8 mouse cellular contexts compared by ENCODE assay signal in genomic region chr2:27473911-27474310, GRCm38 (mm10). TPM values are rescaled to one million over a fixed set of nuclear protein-coding genes. Genes with fewer than 3 reads are reported as not detected.
DNase-seq lines count a peak whose midpoint lies in the region; ATAC-seq and TF ChIP-seq lines count a peak whose summit lies in the region.

No protein-coding gene starts in this region.

- H3K4me3 ChIP-seq in kidney, postnatal 0 days (replicated peaks; ENCODE audit: low read depth, low read length), result peak overlapping the region; percentile 96
- peak overlapping the region; percentile 99 for H3K4me3 ChIP-seq in embryonic facial prominence, embryonic 10.5 days
- peak overlapping the region; percentile 96 for H3K4me3 ChIP-seq in hindbrain, embryonic 14.5 days (replicated peaks; ENCODE audit: low read length)
- peak overlapping the region; percentile 99 for H3K4me3 ChIP-seq in midbrain, embryonic 16.5 days (ENCODE audit: low read depth, low read length)

- no peaks in the 10 kb centered on the region for H3K27me3 ChIP-seq in kidney, postnatal 0 days (ENCODE audit: insufficient read depth, low read length)
- no peaks in the 10 kb centered on the region for H3K27me3 ChIP-seq in embryonic facial prominence, embryonic 10.5 days (replicated peaks; ENCODE audit: low read depth, poor library complexity, severe bottlenecking)
- H3K27me3 ChIP-seq in hindbrain, embryonic 14.5 days (ENCODE audit: control insufficient read depth, insufficient read depth, low read length), result no peaks in the 10 kb centered on the region
- H3K27me3 ChIP-seq in midbrain, embryonic 16.5 days (ENCODE audit: control insufficient read depth, insufficient read depth, low read depth, low read length), result no peaks in the 10 kb centered on the region

- no peaks in the 10 kb centered on the region for H3K36me3 ChIP-seq in kidney, postnatal 0 days (ENCODE audit: insufficient read depth, low read length)
- H3K36me3 ChIP-seq in embryonic facial prominence, embryonic 10.5 days (replicated peaks), result peaks cover 47% of the 10 kb centered on the region
- no peaks in the 10 kb centered on the region for H3K36me3 ChIP-seq in hindbrain, embryonic 14.5 days (replicated peaks; ENCODE audit: control insufficient read depth, insufficient read depth)
- no peaks in the 10 kb centered on the region for H3K36me3 ChIP-seq in midbrain, embryonic 16.5 days (ENCODE audit: control insufficient read depth, insufficient read depth, low read length)

- peaks cover 30% of the 10 kb centered on the region for H3K4me1 ChIP-seq in kidney, postnatal 0 days (replicated peaks; ENCODE audit: insufficient read depth, low read length)
- peaks cover 64% of the 10 kb centered on the region for H3K4me1 ChIP-seq in embryonic facial prominence, embryonic 10.5 days
- H3K4me1 ChIP-seq in hindbrain, embryonic 14.5 days (replicated peaks; ENCODE audit: control insufficient read depth, insufficient read depth, low read length), result peaks cover 37% of the 10 kb centered on the region
- H3K4me1 ChIP-seq in midbrain, embryonic 16.5 days (ENCODE audit: control insufficient read depth, insufficient read depth, low read length), result peaks cover 43% of the 10 kb centered on the region

- peak overlapping the region; percentile 98; the same call in 1 of the 2 replicates for H3K27ac ChIP-seq in kidney, postnatal 0 days
- H3K27ac ChIP-seq in embryonic facial prominence, embryonic 10.5 days (replicated peaks), result peak overlapping the region; percentile 98
- no peak overlapping the region for H3K27ac ChIP-seq in hindbrain, embryonic 14.5 days
- H3K27ac ChIP-seq in midbrain, embryonic 16.5 days (ENCODE audit: low read length), result no peak overlapping the region

- H3K9ac ChIP-seq in kidney, postnatal 0 days (ENCODE audit: low read depth, low read length), result peak overlapping the region; percentile 93
- peak overlapping the region; percentile 97 for H3K9ac ChIP-seq in hindbrain, embryonic 14.5 days
- peak overlapping the region; percentile 95 for H3K9ac ChIP-seq in midbrain, embryonic 16.5 days (ENCODE audit: low read depth, low read length)

- 9% methylated on average over 4 of the region's 4 CpGs for WGBS in kidney, postnatal 0 days
- WGBS in embryonic facial prominence, embryonic 10.5 days, result 35% methylated on average over 4 of the region's 4 CpGs
- 39% methylated on average over 4 of the region's 4 CpGs for WGBS in hindbrain, embryonic 14.5 days
- 42% methylated on average over 4 of the region's 4 CpGs for WGBS in midbrain, embryonic 16.5 days

- TF ChIP-seq CTCF in kidney, postnatal 0 days (IDR thresholded peaks at IDR 0.05; ENCODE audit: low read depth), result no peak

- peak overlapping the region; percentile 72 for H3K4me2 ChIP-seq in kidney, postnatal 0 days (ENCODE audit: low read length)
- H3K4me2 ChIP-seq in hindbrain, embryonic 14.5 days (replicated peaks), result peak overlapping the region; percentile 95
- peak overlapping the region; percentile 99 for H3K4me2 ChIP-seq in midbrain, embryonic 16.5 days (ENCODE audit: low read length)

- ATAC-seq in kidney, postnatal 0 days (replicated peaks; ENCODE audit: low FRiP score, low read depth), result no peak
- ATAC-seq in hindbrain, embryonic 14.5 days (ENCODE audit: low FRiP score), result no peak
- no peak for ATAC-seq in midbrain, embryonic 16.5 days
- no peak for ATAC-seq in frontal cortex, adult (ENCODE audit: low TSS enrichment)

- DNase-seq in kidney, postnatal 0 days (ENCODE audit: low spot score), result no peak
- no peak for DNase-seq in kidney, adult 11 months
- DNase-seq in embryonic facial prominence, embryonic 10.5 days (ENCODE audit: low spot score), result no peak
- DNase-seq in hindbrain, embryonic 14.5 days (ENCODE audit: low spot score), result no peak
- no peak for DNase-seq in right cerebral cortex, adult 2 months (ENCODE audit: low spot score in 2 of 2)
- DNase-seq in right cerebral cortex, adult 18-20 months, result no peak

- no peaks in the 10 kb centered on the region for H3K9me3 ChIP-seq in kidney, postnatal 0 days (replicated peaks; ENCODE audit: low read length)
- H3K9me3 ChIP-seq in embryonic facial prominence, embryonic 10.5 days, result no peaks in the 10 kb centered on the region
- H3K9me3 ChIP-seq in hindbrain, embryonic 14.5 days (ENCODE audit: control insufficient read depth, low read length), result no peaks in the 10 kb centered on the region
- no peaks in the 10 kb centered on the region for H3K9me3 ChIP-seq in midbrain, embryonic 16.5 days (replicated peaks; ENCODE audit: control insufficient read depth, low read length, poor library complexity, severe bottlenecking)

RNA-seq across cellular contexts. Expression of gene Brd3os, which starts 31.8 kb away (rescaled TPM):
- 10.2 TPM in 2 replicates for polyA plus RNA-seq in kidney, postnatal 0 days (2015; fragmentation: Nextera tagmentation; extraction: Ambion mirVana)
- 8.8 and 8.9 TPM in 2 replicates for polyA plus RNA-seq in embryonic facial prominence, embryonic 10.5 days (2016; fragmentation: Nextera tagmentation; extraction: Ambion mirVana)
- polyA plus RNA-seq in hindbrain, embryonic 14.5 days (2014; fragmentation: Nextera tagmentation; extraction: Ambion mirVana), result 43.8 and 45.9 TPM in 2 replicates
- polyA plus RNA-seq in midbrain, embryonic 16.5 days (2015; fragmentation: Nextera tagmentation; extraction: Ambion mirVana), result 42.0 and 43.0 TPM in 2 replicates

RNA-seq across cellular contexts. Expression of gene Brd3, which starts 33.6 kb away (rescaled TPM):
- 85.4 and 91.4 TPM in 2 replicates for polyA plus RNA-seq in kidney, postnatal 0 days (2015; fragmentation: Nextera tagmentation; extraction: Ambion mirVana)
- 189 and 195 TPM in 2 replicates for polyA plus RNA-seq in embryonic facial prominence, embryonic 10.5 days (2016; fragmentation: Nextera tagmentation; extraction: Ambion mirVana)
- polyA plus RNA-seq in hindbrain, embryonic 14.5 days (2014; fragmentation: Nextera tagmentation; extraction: Ambion mirVana), result 132 and 134 TPM in 2 replicates
- polyA plus RNA-seq in midbrain, embryonic 16.5 days (2015; fragmentation: Nextera tagmentation; extraction: Ambion mirVana), result 141 and 142 TPM in 2 replicates

RNA-seq across cellular contexts. Expression of gene Wdr5, which starts 41.0 kb away (rescaled TPM):
- 43.0 and 46.6 TPM in 2 replicates for polyA plus RNA-seq in kidney, postnatal 0 days (2015; fragmentation: Nextera tagmentation; extraction: Ambion mirVana)
- 81.5 and 86.2 TPM in 2 replicates for polyA plus RNA-seq in embryonic facial prominence, embryonic 10.5 days (2016; fragmentation: Nextera tagmentation; extraction: Ambion mirVana)
- polyA plus RNA-seq in hindbrain, embryonic 14.5 days (2014; fragmentation: Nextera tagmentation; extraction: Ambion mirVana), result 39.1 and 42.1 TPM in 2 replicates
- 42.6 and 44.4 TPM in 2 replicates for polyA plus RNA-seq in midbrain, embryonic 16.5 days (2015; fragmentation: Nextera tagmentation; extraction: Ambion mirVana)

RNA-seq across cellular contexts. Expression of gene Vav2, which starts 47.1 kb away (rescaled TPM):
- 4.7 and 5.6 TPM in 2 replicates for polyA plus RNA-seq in kidney, postnatal 0 days (2015; fragmentation: Nextera tagmentation; extraction: Ambion mirVana)
- polyA plus RNA-seq in embryonic facial prominence, embryonic 10.5 days (2016; fragmentation: Nextera tagmentation; extraction: Ambion mirVana), result 10.3 and 11.3 TPM in 2 replicates
- 15.0 and 16.0 TPM in 2 replicates for polyA plus RNA-seq in hindbrain, embryonic 14.5 days (2014; fragmentation: Nextera tagmentation; extraction: Ambion mirVana)
- polyA plus RNA-seq in midbrain, embryonic 16.5 days (2015; fragmentation: Nextera tagmentation; extraction: Ambion mirVana), result 9.2 and 12.6 TPM in 2 replicates

Comparison
In these comparisons a context has a peak if more than half of its experiments do, and no peak if none do; other contexts are left out.
1. H3K27ac ChIP-seq: peak in kidney, postnatal 0 days (single experiment) and embryonic facial prominence, embryonic 10.5 days (single experiment); none in hindbrain, embryonic 14.5 days (single experiment) and midbrain, embryonic 16.5 days (single experiment).
2. Peak in every context shown above with its lines, with median percentiles within 50 percentile points of each other: H3K4me2 ChIP-seq, H3K4me3 ChIP-seq and H3K9ac ChIP-seq.